Mouse (Mus musculus) CD4-positive naive resting alpha-beta T cell, adult 76 days (primary cell): ENCODE results near the gene Eea1. TPM values are rescaled to one million over a fixed set of nuclear protein-coding genes. Genes with fewer than 3 reads are reported as not detected.

ENCODE experiments used
- total RNA-seq: library from RNA; stranded (reverse); gene quantifications from one replicate; pipeline ENCODE4 v1.2.4, GENCODE M21; 2023

Gene Eea1
- 4.5 TPM for total RNA-seq

GRCm38 (mm10) chr10:95940046-95940900, at the start of gene Eea1:
Eea1 (plus strand) TSS chr10:95940650.

Other genes with a start within 250 kb of the Eea1 start
- gene Gm33543, start 97.7 kb upstream of the Eea1 start, total RNA-seq: not detected
- not detected for gene Gm5426, start 196.0 kb downstream of the Eea1 start, total RNA-seq